Mouse (Mus musculus) frontal cortex, postnatal 10 days (tissue): ENCODE data around the gene Zbtb34.

ENCODE experiments used
- DNase-seq, 2 experiments: peaks; one replicate each; pipeline ENCODE4 v3.0.0; 2022; ENCODE audit warnings: low spot score in 2 of 2, mixed read lengths in 1 of 2

The Zbtb34 gene

DNA sequence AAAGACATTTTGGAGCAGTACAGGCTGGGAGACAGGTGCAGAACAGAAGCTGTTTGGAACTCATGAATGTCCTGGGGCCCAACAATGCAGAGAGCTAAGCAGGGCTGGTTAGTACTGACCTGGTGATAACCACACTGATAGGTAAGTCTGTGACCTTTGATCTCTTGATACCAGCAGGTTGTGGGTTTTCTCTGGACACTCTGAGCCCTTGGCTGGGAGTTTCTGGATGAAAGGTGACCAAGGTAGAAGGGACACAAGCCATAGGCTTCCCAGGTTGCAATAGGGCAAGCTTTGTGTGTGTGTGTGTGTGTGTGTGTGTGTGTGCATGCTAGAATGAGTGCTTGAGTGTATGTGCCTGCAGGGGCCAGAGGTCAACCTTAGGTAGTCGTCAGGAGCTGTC lies 15.7 kb upstream of the Zbtb34 start:
- no peak for DNase-seq

DNA sequence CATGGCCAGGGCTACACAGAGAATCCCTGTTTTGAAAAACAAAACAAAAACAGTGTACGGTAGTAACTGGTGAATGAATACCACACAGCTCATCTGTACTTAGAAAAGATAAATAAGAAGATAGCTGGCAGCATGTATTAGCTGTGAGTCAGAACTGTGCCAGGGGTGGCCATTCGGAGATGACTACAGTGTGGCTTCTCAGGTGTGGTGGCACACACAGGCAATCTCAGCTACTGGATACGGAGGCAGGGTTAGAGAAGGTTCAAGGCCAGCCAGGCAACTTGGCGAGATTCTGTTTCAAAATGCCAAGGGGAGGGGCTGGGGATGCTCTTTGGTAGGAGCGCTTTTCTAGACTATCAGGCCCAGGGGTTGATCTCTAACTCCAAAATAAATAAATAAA lies 14.6 kb upstream of the Zbtb34 start:
- DNase-seq: no peak

DNA sequence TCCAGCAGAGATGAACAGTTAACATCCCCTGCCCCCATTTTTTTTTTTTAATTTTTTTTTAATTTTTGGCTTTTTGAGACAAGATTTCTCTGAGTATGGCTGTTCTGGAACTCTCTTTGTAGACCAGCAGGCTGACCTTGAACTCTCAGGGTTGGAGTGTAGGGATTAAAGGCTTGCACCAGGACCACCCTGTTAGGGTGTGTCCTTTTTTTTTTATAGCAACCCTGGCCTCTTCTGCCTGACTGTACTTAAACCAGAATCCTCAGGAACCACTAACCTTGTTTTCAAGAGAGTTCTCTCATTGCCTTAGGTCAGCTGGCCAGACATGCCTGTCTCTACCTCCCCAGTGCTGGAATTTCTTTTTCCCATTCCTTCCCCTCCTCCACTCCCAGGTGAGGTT lies 13.7 kb upstream of the Zbtb34 start:
- DNase-seq: no peak

DNA sequence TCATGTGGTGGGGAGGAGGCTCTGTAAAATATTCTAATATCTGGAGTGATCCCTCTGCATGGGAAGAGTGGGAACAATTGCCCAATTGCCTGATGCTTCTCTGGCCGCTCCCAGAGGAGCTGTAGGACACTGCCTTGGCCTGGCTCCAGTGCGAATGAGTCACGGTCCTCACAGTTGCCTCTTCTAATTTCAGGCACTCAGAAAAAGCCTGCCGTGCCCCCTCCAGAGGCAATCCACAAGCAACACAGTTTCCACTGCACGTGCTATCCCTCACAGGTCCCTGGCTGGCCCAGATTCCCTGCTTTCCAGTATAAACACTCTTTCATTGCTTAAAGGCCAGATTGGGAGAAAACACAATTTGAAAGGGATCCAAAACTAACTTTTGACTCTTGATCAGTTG lies 13.2 kb upstream of the Zbtb34 start:
- peak; percentile 75 to 80 for DNase-seq

DNA sequence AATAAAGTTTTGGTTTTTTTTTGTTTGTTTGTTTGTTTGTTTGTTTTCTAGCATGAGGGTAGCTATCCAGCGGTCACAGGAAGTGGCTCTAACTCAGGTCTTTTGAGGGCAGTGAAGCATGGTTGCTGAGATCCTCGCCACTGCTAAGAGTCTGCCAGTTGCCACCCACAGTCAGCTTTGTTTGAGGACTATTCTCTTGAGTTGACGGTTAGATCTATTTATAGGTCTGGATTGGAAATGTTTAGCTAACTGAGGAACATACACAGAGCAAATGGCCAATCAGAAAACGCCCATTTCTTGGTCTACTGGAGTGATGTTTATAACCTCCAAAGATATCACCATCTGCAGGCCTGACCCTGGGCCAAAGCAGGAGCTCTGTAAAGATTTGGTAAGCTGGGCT lies 11.6 kb upstream of the Zbtb34 start:
- no peak for DNase-seq

DNA sequence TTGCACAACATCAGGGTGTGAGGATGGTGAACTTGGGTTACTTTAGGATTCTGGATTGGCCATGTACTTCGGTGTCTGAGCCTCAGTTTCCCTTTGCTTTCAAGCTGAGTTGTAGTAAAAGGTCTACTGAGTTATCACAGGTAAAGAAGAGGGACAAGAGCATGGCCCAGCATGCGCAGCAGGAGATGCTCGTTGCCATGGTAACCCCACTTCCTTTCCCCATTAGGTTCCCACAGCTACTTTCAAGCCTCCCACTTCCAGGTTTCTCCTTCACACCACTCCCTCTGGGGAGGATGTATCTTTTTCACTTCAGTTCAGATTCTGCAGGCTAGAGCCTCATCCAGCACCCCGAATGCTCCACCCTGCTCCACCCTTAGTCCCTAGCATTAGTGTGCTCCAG lies 9.8 kb upstream of the Zbtb34 start:
- peak; percentile 16 to 52 for DNase-seq

DNA sequence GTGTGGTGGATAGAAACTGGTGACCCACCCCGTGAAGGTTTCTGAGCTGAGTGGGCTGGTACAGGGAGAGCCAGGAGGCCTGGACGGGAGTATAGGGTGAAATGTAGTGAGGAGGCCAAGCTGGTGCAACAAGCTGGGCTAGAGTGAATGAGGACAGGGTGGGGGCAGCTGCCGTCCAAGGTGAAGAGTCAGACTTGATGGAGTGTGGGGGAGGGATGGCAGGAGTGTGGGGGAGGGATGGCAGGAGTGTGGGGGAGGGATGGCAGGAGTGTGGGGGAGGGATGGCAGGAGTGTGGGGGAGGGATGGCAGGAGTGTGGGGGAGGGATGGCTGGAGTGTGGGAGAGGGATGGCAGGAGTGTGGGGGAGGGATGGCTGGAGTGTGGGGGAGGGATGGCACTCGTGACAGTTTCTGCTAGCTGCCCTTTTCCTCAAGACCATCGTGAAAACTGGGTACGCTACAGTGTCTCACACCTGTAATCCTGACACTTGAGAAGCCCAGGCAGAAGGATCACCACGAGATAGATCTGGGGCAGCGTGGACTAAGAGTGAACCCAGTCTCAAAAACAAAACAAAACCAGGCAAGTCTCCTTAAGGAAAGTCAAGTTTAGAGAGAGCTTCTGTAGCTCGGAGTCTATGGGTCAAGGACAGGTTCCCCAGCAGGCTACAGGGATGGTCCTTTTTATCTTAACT lies 9.0 kb upstream of the Zbtb34 start:
- DNase-seq: peak in 1 of 2 experiments; percentile 6

DNA sequence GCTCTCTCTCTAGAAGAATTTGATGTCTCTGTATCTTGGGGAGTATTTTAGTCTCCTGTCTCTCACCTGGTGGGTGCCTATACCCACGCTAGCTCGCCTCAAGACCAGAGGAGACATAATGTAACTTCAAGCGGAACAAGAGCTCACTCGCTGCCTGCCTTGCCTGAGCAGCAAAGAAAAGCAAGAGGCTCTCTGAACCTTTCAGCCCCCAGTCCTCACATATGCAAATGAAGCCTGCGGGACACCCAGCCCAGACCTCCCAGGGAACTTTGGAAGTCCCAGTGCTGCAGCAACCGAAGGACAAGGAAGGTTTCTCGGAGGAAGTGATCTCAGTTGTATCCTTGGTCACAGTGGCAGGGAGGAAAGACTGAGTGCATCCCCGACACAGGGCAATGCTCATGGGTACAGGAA lies 8.4 kb upstream of the Zbtb34 start:
- DNase-seq: peak in 1 of 2 experiments; percentile 11

DNA sequence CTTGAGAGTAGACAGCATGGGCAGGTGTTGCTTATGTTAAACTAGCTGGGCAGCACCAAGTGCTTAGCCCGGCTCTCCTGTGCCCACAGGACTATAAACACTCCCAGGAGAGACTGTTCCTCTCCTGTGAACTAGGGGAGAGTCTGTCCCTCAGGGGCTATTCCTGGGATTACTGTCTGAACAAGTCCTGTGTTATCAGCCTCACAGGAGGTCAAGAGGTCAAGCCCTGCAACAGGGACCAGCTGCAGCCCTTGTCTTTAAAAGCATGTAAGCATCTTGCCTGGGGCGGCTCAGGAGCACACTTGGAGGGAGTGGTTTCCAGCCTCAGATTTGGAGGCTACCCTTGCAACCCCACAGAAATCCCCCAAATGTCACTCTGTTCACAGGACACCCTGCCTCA lies 7.3 kb upstream of the Zbtb34 start:
- peak in 1 of 2 experiments; percentile 7 for DNase-seq

DNA sequence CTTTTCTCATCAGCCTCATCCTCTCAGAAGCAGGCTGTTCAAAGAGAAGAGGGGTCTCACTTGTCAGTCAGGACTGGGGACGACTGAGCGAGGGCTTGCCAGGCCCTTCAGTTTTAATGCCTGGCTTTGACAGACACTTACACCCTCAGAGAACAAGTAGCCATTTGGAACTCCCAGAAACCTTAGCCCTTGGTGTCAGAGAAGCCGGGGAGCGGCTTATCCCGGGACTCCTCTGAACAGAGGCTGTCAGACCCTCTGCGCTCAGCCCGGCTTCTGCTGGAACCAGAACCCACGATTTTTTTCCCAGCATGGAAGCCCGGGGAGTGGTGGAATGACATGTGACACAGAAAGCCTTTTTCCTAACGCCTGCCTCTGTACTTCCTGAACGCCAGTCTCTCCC lies 6.1 kb upstream of the Zbtb34 start:
- no peak for DNase-seq

DNA sequence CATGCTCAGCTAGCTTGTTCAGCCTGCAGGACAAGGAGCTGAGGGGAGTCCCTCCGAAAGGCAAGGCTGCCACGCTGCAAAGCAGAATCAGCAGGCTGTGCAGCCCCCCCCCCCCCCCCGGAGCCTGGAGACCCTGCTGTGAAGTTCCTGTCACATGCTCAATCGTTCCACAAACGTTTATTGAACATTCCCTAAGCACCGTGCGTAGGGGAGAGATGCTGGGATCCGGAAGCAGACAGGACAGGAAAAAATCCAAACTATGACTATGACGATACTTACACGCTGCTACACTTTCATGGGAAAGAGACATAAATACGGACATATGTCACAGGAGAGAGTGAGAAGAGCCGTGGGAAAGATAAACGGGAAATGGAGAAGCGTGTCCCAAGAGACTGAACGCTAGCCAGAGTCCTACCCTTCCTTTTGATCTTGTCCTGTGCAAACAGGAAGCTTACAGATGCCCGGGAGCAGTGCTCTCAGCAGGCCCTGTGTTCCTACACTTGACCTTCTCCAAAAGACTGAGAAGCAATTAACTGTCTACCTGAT lies 5.0 kb upstream of the Zbtb34 start:
- DNase-seq: peak in 1 of 2 experiments; percentile 9

DNA sequence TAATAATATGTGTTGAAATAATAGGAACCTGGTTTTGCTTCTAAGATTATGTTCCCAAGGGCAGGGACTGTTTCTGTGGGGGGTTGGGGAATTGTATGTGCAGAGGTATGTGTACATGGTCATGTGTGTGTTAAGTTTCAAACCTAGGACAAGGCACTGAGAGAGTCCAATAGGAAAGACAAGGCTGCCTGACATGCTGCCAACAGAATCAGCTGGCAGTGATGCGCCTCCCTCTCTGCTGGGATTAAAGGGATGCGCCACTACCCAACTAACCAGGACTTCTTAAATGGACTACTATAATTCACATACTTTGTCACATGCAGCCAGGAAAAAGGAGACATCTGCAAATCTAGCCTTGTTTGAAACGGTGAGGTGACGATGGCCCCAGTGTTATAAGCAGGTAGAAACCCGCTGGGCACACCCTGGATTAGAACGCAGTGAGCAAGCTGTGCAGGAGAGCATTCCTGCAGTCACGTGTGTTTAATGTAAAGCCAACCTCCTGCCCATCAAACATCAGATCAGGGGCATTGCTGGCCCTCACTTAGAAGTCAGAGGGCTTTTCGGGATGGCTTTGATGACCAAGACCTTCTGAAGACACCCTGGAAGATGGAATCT lies 4.0 kb upstream of the Zbtb34 start:
- DNase-seq: no peak

DNA sequence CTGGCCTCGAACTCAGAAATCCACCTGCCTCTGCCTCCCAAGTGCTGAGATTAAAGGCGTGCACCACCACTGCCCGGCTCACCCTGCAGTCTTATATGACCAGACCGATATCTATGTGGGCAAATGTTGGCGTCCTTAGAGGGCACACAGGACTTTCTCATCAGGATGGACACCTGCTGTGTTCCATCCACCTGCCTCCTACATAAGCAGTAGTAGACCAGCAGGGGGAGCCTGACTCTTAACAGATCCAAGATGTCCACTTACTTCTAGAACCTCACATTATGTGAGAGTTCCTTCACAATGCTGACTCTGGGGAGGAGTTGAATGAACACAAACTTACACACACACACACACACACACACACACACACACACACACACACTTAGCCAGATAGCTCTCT lies 1.8 kb upstream of the Zbtb34 start:
- DNase-seq: peak; percentile 11 to 26

DNA sequence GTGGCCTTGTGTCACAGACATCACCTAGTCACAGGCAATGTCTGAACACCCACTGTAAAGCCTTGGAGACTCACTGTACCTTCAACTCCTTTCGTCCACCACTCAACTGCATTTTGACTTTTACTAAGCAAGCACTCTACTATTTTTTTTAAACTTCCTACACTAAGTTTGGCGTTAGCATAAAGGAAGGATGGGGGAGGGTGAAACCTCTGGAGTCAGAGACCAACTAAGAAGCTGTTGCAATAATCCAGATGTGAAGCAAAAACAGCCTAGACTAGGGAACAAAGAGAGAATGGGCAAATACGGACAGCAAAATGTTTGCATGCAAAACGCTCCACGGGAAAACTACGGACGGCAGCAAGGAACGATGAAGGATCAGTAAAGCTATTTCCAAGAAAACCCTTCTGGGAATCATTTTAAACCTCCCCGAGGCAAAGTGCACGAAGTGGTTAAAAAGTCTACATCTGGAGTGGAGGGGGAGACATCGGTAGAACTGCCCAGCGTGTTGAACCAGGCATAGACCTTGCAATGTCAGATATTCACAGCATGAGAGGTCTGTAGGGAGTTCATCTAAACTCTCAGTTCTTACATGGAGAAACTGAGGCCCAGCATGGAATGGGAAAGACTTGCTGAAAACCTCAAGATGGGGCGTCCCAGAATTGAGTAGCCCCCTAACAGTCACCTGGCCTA lies 898 bp downstream of the Zbtb34 start:
- DNase-seq: peak in 1 of 2 experiments; percentile 6

DNA sequence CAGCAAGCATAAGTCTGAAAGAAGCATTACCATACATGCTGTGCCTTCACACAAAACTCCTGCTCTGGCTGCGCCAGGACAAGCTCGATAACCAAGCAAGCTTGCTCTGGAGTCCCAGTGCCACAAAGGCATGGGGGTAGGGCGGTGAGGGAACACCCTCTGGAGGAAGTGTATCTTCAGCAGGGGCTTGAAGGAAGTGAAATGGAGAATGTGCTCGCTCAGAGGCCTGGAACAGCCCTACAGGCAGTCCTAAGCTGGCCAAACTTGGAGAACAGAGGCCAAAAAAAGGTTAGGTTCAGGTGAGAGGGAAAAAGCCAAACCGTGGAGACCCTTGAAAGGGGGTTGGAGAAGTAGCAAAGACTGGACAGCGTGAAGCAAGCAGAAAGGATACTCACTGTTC lies 1.8 kb downstream of the Zbtb34 start:
- DNase-seq: peak; percentile 37 to 44

DNA sequence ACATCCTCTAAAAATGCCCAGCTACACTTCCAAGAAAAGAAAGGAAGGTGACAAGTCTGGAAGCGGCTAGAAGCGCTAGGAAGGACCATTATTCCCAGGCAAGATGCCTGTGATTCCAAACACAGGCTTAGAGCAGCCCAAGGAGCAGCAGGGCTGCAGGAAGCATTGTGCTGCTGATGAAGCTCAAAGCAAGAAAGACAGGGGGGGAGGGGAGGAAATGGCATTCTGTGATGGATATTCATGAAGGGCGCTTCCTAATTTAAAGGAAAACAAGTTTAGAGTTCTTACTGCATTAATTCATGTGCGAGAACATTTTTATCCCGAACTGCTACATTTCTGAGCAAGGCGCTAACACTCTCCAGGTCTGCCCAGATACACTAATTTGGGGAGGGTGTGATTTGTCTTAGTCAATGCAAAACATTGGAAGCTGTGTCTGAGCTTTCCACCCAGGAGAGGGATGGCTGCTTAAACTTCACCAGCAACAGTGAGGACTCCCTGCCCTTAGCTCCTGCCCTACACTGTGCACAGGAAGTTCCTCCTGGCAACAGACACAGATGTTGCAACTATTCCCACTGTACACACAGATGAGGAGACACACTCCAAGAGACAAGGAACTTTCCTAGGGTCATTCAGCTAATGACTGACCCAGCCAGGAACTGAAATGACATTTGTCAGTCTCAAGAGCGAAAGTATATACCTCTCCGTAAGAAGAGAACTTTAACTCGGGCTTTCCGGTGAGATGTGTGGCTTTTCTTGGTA lies 4.3 kb downstream of the Zbtb34 start:
- DNase-seq: peak; percentile 4 to 12

DNA sequence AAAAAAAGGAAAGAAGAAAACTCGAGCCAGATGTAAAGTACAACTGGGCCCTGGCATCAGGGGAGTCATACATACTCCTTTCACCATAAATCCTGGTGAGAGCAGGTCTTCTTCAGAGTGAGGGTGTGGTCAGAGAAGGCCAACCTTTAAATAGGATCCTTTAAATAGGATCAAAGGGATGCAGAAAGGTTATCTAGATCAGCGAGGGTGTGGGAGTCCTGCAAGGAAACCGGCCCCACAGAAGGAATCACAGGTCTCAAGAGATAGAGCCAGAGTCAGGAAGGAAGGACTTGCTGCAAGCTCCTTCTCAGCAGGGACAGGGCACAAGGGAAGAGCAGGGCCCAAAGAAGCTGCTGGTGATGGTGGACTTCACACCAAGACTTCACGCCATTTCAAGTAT lies 13.7 kb downstream of the Zbtb34 start:
- DNase-seq: no peak

DNA sequence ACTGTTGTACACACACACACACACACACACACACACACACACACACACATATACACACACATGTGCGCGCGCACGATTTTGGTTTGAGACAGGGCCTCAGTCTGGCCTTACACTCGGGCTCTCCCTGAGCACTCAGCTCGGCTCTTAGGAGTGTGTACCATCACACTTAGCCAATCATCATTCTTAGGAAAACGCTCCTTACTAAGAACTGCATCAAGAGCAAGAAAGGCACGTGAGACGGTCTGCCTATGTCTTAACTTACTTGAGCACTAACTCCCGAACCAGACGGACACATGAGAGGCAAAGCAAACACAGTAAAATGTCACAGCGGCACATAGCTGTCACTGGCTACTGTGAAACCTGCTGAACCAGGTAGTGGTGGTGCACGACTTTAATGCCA lies 17.1 kb downstream of the Zbtb34 start:
- no peak for DNase-seq

DNA sequence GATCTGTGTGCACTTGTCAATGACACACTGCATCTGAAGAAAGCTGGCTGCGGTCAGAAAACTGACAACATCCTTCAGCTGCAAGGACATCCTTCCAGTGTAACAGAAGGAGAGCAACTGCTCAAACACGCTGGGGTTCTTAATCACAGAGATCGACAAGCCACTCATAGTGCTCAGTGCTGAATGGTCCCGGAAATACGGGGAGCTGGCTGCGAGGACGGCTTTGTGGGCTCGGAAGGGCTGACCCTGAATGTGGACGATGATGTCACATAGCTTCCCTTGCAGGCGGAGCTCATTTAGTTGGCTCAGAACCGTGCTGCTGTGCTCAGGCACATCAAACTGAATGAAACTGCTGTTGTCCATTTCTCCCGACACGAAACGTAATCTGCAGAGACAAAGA lies 19.0 kb downstream of the Zbtb34 start:
- no peak for DNase-seq

DNA sequence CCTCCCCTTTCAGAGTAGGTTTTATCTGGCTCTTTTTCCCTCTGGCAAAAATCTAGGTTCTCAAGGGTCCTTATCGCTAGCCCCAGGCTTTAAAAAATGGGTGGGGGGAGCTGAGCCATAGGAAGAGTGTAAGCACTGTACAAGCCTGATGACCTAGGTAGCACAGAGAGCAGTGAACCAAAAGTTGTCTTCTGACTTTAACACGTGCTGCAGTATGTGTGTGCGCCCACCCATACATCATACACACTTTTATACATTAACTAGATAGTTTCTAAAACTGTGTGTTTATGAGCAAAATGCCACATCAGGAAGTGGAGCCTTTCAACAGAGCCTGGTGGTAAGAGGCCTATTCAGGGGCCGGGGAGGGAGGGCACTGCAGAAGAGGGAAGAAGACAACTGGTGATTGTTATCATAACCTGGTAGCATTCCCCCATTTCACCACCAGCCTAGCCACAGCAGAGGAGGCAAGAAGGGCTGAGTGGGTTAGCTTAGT lies 27.6 kb downstream of the Zbtb34 start:
- no peak for DNase-seq

DNA sequence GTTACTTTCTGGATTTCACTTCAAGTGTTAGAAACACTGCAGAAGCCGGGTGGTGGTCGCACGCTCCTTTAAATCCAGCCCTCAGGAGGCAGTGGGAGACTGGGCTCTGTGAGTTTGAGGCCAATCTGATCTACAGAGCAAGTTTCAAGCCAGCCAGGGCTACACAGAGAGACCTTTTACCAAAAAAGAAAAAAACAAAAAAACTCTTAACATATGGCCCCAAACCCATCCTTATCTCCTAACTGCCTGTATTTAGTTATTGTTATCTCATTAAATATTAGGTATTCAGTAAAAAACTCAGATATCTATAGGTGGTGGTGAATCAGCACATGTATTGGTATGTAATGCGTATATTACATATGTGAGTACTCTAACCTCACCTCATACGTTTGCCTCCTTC lies 28.5 kb downstream of the Zbtb34 start:
- DNase-seq: no peak

DNA sequence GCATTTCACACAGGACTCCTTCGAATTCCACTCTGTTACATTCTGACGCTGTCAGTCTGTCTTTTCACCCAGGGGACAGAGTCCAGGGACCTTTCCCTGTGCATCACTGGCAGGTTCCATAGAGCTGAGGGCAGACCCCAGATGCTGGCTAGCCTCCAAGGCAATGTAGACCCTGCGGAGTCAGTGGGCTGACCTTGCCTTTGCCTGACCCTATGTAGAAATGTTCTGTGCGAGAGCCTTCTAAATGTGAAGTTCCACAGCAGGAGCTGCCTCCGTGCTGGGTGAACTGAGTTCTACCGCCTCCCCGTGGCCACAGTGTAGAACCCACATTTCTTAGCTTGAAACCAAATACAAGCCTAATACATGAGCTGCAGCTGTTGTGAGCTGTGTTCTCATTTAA lies 28.9 kb downstream of the Zbtb34 start:
- DNase-seq: peak; percentile 59 to 71
